Mouse (Mus musculus) heart, postnatal 4 days (tissue): ENCODE measurements around the gene Prlr. TPM values are rescaled to one million over a fixed set of nuclear protein-coding genes. Genes with fewer than 3 reads are reported as not detected.

Source experiments
- DNase-seq: peaks from one replicate; pipeline ENCODE4 v3.0.0; 2021
- total RNA-seq, 2 experiments: library from RNA; stranded (reverse); gene quantifications; 2 replicates each; pipeline ENCODE4 v1.2.3; 2021

The Prlr gene
- total RNA-seq: 1 to 10 TPM; 1.2 to 1.7 TPM

DNA sequence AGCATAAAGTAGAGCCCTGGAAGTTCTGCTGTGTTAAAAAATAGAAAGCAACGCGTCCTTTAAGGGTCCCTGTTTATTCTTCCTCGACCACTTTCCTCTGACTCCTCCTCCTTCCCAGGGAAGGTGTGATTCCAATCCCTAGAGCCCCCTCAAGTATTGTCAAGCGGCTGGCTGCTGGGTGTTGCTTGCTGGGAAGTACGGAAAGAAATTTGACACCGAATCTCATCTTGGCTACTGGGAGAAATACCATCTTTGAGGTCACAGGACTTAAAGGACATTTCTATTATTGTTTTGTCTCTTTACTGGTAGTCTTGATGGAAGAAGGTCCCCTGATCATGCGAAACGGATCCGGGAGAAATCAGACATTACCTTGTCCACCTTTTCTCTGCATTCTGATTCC, at the start of gene Prlr:
TSS of gene Prlr (plus strand) at position 156 of the 400 bp plus-strand sequence.
- no peak for DNase-seq

DNA sequence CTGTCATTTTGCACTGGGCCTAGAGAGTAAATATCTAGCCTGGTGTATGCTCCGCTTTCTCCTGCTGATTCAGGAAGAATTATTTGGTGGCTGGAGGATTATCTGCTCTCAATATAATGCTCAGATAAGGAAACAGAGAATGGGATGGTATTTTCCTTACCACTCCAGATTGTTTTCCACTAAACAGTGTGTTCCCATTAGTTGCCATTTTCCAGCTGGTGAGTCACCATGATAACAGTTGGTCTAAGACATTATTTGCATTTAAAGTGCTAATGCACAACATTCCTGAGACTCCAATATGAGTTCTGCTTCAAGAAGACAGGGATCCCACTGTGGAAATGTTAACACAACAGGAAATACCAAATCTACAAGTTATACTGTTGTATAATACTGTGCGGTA, 43.3 kb upstream of the Prlr start:
- DNase-seq: no peak

DNA sequence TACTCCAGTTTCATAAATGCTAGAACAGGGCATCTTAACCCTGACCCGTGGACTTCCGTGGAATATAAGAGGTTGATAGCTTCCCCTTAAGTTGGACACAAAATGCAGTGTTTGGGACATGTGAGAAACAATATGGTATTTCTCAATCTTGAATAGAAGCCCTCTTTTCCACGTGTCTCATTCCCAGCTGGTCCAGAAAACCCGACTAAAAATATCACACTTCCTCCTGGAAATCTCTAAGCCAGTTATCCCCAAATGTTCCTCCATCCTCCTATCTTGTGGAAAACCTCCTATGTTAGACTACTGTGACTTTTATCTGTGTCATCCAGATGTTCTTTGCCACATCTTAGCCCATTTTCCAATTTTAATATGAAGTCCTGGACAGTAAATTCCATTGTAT, 42.1 kb upstream of the Prlr start:
- DNase-seq: no peak

GRCm38 (mm10) chr15:10144520-10144919, 32.5 kb upstream of the Prlr start:
- no peak for DNase-seq

- no peak for DNase-seq
Observed at GRCm38 (mm10) chr15:10148196-10148595, 28.8 kb upstream of the Prlr start.

DNA sequence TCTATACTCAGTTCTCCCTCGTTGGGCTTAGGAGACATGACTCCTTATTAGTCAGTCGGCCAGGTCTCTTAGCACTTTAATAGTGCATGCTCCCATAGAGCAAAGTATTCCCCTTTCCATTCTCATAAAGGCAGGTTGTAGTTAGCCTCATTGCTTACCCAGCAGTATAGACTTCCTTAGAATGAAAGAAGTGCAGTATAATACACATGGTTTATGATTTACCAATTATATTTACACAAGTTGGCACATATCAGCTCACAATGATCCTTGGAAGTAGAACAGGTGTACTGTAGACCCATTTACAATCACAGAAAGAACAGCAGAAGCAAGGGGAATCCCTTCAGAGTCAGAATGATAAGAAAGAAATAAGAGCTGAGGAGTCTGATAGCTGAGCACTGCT, 16.4 kb upstream of the Prlr start:
- DNase-seq: no peak

GRCm38 (mm10) chr15:10175078-10175477, 2.0 kb upstream of the Prlr start:
- no peak for DNase-seq

DNA sequence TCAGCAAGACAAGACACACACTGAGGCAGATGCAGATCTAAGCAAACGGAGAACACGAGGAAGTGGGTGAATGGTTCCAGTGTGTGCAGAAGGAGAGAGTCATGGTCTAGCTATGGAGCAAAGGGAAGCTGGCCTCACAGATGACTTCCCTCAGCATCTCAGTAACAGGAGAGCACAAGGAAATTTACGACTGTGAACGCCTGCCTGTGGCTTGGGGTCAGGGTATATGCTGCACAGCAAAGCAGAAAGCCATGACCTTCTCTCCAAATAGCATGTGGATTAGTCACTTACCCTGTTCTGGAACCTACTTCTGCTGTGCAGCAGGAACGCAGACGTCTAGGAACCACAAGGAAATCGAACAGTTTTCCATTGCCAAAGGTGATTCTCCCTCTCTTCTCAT, 1.4 kb upstream of the Prlr start:
- DNase-seq: no peak

GRCm38 (mm10) chr15:10177519-10178130, 587 bp downstream of the Prlr start:
- DNase-seq: peak; percentile 13

- no peak for DNase-seq
Observed at GRCm38 (mm10) chr15:10178131-10178566, 1.1 kb downstream of the Prlr start.

DNA sequence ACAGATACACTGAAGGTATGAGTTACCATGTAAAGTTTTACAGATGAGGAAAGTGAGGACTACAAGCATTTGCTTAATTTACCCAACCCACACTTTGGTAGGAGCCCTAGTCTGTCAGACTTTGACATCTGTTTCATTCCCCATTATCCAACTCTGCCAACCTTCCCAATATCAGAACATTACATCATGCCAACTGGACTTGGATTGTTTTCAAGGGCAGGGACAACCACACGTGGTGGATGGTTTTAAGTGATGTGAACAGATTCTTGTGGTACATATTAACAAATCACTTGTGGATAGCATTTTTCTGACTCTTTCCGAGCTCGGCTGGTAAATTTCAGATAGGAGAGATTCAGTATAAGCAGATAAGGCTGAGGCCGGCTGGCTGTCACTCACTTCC, 3.7 kb downstream of the Prlr start:
- no peak for DNase-seq

DNA sequence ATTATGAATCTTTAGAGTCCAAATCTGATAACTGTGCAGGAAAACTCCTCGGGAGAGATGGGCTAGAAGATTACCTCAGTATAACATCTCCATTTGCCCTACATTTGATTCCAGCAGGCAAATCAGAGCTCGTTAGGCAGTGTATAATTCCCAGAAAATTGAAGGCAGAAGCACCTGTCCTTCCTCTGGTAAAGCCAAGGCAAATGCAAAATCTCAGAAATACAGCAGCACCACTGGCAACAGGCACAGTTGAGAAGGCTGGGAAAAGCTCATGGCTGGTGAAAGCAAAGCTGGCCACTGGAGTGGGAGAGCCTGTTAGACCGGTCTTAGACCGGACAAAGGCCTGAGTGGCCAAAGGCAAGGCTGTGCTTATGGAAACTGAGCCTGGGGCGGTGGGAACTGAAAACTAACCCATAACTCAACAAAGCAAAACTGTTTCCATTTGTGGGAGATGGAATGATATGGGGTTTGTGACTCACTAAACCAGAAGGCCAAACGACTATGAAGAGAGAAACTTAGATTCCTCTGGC, 15.1 kb downstream of the Prlr start:
- no peak for DNase-seq

GRCm38 (mm10) chr15:10200991-10201390, 24.0 kb downstream of the Prlr start:
- no peak for DNase-seq

- DNase-seq: no peak
Observed at GRCm38 (mm10) chr15:10202504-10203302, 25.7 kb downstream of the Prlr start.

GRCm38 (mm10) chr15:10210261-10210770, 33.3 kb downstream of the Prlr start:
- no peak for DNase-seq

- DNase-seq: no peak
Observed at GRCm38 (mm10) chr15:10211992-10212391, 35.0 kb downstream of the Prlr start.

DNA sequence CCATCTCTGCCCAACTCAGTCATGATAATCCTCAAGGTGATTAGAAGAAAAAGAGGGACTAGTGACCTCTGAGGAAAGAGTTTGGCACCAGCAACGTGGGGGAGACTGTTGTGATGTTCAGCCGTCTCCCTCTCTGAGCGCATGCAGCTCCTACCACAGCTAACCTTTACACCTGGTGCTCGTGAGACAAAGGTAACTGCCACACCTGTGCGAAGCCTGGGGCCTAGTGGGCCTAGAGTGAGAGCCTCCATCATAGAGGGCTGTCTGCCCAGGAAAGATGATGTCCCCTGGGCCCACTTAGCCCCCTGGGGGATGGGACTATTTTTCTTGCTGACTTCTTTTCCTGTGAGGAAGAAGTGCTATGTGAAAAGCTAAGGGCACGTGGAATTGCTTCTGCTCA, 36.2 kb downstream of the Prlr start:
- no peak for DNase-seq

DNA sequence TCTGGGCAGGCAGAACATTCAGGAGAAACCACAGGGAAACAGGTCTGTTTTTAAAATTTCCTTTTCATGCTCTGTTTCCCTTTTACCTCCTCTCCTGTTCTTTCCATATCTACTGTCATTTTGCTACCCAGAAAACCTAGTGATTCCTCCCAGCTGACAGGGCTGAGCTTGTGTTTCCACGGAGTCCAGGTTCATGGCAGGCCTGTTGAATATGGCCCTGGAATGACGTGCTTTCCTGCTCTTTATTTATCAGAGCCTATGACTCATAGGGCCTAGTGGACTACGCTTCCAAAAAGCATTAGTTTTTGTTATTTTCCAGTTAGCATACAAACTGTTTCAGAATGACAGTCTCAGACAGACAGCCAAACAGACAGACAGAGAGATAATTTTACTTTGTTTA, 36.7 kb downstream of the Prlr start:
- DNase-seq: no peak

- DNase-seq: no peak
Observed at GRCm38 (mm10) chr15:10215719-10216118, 38.7 kb downstream of the Prlr start.

GRCm38 (mm10) chr15:10216189-10216588, 39.2 kb downstream of the Prlr start:
- no peak for DNase-seq

GRCm38 (mm10) chr15:10223614-10224155, 46.6 kb downstream of the Prlr start:
- no peak for DNase-seq

DNA sequence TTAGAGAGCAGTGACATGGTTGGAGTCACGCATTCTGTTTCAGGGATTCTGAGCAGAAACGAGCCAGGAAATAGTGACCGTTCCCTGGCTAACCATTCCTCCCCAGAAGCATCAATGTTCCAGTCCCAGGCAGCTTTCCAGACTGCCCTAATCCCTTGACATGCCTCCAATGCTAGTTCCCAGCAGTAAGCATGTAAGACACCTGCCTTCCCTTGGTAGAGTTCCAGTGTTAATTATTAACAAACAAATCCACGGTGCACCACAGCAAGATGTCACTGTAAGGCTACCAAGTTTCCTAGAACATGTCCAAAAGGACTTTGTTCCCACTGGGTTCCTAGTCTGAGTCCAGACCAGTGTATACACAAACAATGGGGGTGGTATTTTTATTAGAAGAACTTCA, 48.7 kb downstream of the Prlr start:
- no peak for DNase-seq

DNA sequence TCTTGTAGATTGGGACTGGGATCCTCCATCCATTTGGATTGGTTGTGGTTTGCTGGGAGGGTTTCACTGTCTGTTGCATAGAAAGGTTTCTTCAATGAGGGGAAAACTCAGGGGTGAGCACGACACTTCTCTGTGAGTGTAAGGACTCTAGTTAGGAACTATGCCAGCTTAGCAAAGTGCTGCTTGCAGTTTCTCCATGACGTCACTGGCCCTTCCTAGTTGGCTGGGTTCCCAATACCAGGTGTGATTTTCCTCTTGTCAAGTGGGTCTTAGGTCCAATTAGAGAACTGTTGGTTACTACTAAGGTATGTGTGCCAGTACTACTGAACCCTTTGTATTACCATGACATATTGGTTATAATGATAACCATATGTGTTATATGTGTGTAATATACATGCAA, 51.6 kb downstream of the Prlr start:
- no peak for DNase-seq
